Mouse (Mus musculus) hematopoietic stem cell, adult 5-6 weeks (primary cell): ENCODE results near the gene Arhgap27. TPM values are rescaled to one million over a fixed set of nuclear protein-coding genes. Genes with fewer than 3 reads are reported as not detected.
"Not testable (repeated sequence)": the region's sequence is repeated elsewhere in the genome, so short reads cannot be mapped to it uniquely, and the experiment has no call there.

Experiments
- ATAC-seq, 2 experiments: fragments of 125-278 bp in 1 of 2; replicated peaks in 1 of 2; 2 replicates each; pipeline ENCODE4 v1.8.0; 2016 to 2017; ENCODE audit warnings: inconsistent platforms in 2 of 2, mild to moderate bottlenecking in 2 of 2, moderate number of reproducible peaks in 2 of 2, low read depth in 1 of 2, moderate TSS enrichment in 1 of 2; ENCODE audit not compliant: low FRiP score in 2 of 2, poor library complexity in 2 of 2, severe bottlenecking in 2 of 2, insufficient read depth in 1 of 2, low TSS enrichment in 1 of 2
- total RNA-seq: library from RNA; stranded (forward); fragments of 172-1452, 232-1000 nt; gene quantifications from 2 replicates; pipeline ENCODE4 v1.2.3, GENCODE M21; 2017

Gene Arhgap27
- total RNA-seq, result 21.3 and 21.5 TPM in 2 replicates

DNA sequence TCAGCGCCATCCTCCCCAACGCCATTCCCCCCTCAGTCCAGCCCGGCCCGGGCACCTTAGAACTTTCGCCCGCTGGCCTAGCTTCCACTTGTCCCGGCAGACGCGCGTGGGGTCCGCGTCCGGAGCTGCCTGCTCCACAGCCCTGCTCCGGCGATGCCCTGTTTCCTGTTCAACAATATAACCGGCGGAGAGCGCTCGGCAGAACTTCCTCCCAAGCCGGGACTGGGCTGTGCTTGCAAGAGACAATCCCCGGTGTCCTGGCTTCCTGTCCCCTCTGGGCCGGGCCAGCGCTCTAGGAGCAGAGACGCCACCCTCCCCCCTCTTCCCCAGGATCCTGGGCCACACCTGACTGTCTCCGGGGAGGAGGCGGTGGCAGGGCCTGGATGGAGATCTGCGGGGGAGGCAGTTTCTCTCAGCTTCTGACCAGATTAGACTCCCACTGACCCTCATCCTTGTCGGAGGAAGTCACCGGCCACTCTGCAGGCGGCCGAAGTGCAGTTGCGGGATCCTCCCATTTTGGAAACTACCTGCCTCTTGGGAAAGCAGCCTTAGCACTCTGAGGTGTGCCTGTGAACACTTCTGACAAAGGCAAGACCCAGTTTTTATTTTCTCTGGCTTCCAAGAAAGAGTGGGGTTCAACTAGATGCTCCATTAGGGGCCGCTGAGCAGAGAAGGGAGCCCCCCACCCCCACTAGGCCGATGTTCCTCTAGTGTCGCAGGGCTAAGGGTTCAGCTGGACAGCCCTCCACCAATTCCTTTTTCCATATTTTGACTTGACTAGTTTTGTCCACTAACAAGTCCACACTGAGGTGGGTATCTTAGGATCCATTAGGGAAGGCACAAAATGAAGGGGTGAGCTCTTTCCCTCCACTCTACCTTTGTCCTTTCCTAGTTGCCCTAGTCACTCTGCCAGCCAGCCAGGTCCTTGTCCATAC, at the start of gene Arhgap27:
TSS of gene Arhgap27 (minus strand) at position 479 of the 935 bp plus-strand sequence.
- ATAC-seq, result peak; percentile 23 to 31; a peak in 2 of 4 replicates

DNA sequence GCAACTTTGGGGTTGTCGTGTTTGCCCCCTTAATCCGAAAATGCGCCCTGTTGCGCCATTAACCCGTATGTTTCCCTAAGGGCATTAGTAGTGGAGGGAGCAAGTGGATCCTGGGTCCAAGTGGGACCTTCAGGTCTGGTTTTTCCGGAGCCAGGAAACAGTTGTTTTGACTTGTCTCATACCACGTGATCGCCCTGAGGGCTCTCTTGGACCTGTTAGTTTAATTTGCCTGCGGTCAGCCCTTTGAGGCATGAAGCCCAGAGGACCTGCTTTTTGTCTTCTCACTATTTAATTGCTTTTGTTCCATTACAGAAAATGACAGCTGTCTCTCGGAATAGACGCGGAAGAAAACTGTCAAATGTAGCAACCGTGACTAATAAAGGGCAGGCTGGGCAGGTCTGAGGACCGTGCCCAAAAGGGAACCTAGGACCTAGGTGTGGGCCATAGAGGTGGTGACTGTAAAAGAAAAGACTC, 49.5 kb upstream of the Arhgap27 start:
- peak; percentile 15 to 38; a peak in 3 of 4 replicates for ATAC-seq

DNA sequence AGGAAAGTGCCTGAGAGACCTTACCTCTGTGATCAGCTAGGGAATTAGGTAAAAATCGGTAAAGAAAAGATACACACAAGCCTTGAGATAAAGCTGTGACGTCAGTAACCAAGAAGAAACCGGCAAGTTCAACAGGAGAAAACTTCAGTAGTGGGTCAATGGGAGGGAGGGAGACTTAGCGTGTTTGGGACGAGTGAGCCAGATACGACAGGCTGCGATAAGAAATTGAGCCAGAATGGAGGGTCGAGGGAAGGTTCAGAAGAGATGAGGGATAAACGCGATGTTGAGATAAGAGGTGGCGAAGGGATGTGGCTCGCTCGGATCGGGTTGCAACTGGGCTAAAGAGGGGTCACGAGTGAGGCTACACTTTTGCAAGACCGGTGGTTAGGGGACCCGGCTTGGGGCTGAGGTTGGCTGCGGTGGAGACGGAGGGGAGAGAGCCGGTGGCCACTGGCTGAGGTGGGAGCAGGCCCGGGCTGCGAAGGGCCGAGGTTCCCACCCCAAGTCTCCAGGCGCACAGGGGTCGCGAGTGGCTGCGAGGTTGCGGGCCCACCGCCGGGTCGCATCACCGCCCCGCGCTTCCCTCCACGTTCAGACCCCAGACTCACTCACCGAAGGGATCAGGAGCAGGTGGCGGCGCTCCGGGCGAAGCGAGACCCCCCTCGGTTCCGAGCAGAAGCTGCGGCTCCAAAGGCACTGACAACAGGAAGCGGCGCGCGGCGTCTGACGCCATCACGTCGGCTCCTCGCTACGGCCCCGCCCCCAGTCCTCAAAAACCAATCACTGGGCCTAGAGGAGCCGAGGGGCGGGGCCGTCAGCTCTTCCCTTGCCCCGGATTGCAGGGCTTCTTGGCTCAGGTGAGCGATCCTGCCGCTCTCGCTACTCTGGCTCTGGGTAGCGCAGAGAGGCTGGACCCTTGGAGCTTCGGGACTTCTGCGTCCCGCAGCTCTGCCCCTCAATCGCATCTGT, 48.8 kb upstream of the Arhgap27 start, which contains the start of gene Plekhm1:
TSS of gene Plekhm1 (minus strand) at position 707 of the 969 bp plus-strand sequence.
- peak; percentile 96 to 98 for ATAC-seq

DNA sequence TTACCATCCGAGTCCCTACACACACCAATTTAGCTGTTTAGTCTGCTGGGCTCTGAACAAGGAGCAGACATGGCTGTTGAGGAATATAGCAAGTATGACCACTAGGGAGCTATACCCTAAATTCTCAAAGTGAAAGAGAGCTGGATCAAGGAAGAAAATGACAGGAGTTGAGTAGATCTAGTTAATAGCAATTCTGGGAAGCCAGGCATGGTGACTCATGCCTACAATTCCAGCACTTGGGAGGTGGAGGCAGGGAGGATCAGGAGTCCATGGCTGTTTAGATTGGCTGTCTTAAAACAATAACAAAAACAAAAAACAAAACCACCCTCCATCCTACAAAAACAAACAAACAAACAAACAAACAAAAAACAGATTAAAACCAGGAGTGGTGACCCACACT, 47.8 kb upstream of the Arhgap27 start:
- ATAC-seq, result no peak

GRCm38 (mm10) chr11:103408880-103409279, 45.4 kb upstream of the Arhgap27 start:
- no peak for ATAC-seq

GRCm38 (mm10) chr11:103407136-103407535, 43.6 kb upstream of the Arhgap27 start:
- ATAC-seq, result not testable (repeated sequence)

DNA sequence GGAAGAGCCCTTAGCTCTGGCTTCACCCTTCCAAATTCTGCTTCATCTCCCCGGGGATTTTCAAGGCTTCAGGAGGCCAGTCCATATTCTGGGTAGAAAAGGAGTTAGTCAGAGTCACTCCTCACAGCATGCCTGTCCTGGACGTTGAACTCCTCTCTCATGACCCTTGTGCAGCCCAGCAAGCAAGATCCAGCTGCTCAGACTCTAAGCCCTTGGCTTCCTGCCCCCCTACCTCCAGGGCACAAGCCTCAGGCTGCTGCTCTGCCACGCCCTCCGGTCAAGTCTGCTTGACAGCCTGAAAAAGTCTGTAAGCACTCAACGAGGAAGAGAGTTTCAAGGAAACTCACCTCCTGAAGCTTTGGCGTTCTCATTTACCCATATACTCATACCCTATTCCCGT, 43.1 kb upstream of the Arhgap27 start:
- no peak for ATAC-seq

- peak in 1 of 2 experiments; percentile 41; a peak in 1 of 4 replicates for ATAC-seq
These were observed 42.3 kb upstream of the Arhgap27 start for GRCm38 (mm10) chr11:103405814-103406213.

- ATAC-seq, result no peak
These were observed 41.1 kb upstream of the Arhgap27 start for GRCm38 (mm10) chr11:103404618-103405017.

- peak in 1 of 2 experiments; percentile 33; a peak in 1 of 4 replicates for ATAC-seq
These were observed 40.3 kb upstream of the Arhgap27 start for GRCm38 (mm10) chr11:103403776-103404175.

DNA sequence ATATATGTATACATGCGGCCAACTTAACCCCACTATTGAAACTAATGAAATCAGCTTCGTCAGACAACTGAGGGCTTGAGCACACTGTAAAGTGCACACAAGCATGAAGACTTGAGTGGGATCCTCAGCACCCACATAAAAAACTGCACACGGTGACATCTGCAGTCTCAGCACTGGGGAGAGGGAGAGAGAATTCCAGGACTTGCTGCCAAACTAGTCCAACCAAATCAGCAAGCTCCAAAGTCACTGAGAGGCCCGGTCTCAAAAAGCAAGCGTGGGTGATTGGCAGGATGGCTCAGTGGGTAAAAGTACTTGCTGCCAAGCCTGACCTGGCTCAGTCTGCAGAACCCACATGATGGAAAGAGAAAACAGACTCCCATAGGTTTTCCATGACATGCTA, 39.2 kb upstream of the Arhgap27 start:
- ATAC-seq, result no peak

DNA sequence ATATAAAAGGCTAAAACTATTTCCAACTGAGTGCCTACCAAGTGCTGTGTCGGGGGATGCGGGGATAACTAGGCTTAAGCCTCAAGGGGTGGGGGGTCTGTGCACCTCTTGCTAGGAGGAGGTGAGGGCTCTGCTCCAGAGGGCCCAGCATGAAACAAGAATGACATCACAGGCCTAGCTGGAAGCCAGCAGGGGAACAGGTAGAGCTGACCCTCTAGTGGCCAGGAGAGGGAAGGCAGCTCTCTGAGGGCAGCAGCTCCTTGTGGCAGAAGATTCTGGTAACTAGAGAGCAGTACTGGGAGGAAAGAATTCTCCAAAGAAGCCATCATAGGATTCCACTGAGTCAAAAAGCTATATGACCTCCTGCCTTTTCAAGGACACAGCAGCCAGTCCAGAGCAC, 38.7 kb upstream of the Arhgap27 start:
- peak; percentile 73 to 80 for ATAC-seq

GRCm38 (mm10) chr11:103399986-103400385, 36.5 kb upstream of the Arhgap27 start:
- peak in 1 of 2 experiments; percentile 40; a peak in 1 of 4 replicates for ATAC-seq

DNA sequence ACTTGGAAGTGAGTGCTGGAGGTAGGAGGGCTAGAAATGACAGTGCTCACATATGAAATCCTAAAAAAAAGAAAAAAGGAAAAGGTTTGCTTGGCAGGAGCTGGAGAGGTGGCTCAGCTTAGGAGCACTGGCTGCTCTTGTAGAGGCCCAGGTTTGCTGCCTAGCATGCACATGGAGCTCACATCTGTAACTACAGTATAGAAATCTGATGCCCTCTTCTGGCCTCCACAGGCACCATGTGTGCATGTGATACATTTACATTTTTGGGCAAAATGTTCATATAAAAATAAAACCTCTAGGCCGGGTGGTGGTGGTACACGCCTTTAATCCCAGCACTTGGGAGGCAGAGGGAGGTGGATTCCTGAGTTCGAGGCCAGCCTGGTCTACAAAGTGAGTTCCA, 35.6 kb upstream of the Arhgap27 start:
- ATAC-seq, result peak; percentile 44; a peak in 1 of 4 replicates

- no peak for ATAC-seq
These were observed 33.2 kb upstream of the Arhgap27 start for GRCm38 (mm10) chr11:103396682-103397081.

GRCm38 (mm10) chr11:103396236-103396635, 32.7 kb upstream of the Arhgap27 start:
- no peak; a peak in 1 of 4 replicates for ATAC-seq

DNA sequence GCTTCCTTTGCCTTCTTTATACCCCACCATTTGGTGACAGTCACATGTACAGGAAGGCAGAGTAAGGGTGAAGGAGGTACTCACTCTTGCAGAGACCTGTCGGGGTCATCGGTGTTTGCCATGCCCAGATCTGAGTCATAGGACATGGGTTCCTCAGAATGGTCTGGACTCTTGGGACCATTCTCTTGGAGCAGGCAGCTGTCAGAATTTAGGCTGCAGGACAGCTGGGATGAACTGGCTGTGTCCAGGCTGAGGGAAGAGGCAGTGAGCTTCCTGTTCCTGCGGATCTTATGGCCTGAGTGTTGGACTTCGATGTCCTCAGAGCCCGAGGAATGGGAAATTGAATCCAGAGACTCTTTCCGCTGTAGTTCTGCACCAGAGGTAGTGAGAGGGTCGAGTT, 31.1 kb upstream of the Arhgap27 start:
- no peak for ATAC-seq
